Mouse (Mus musculus): ENCODE measurements around the gene Pigf.
"Not testable (repeated sequence)": the region's sequence is repeated elsewhere in the genome, so short reads cannot be mapped to it uniquely, and the experiment has no call there.

The Pigf gene

DNA sequence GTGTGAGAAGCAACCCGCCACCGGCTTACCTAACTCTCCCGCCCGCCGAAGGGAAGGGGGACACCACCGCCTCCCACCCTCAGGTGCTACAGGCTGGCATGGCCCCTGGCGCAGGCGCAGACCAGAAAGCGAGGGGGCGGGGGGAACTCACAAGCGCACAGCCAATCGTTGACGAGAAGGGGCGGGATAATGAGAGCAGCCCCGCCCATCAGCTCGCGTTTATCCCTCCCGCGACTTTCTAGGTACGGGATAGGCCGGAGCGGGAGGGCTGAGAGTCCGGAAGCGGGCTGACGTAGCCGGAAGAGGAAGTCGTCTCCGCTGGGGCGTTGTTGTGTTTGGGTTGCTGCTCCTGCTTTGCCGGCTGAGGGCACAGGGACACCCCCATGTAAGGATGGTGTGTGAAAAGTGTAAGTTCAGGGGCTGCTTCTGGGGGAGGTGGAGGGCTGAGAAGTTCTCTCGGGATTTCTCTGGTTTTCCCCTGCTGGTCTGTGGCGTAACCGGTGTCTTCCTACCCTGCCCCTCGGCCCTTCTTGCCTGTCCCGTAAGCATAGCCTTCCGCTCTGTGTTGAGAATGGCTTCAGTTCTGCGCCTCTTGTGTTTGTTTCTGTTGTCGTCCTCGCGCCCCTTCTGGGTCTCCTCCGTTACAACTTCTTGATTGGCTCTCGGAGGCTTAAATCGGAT, at the start of gene Pigf, which contains the start of gene Cript:
Gene Pigf (minus strand): TSS at position 138 of the 681 bp plus-strand sequence.
Gene Cript (plus strand): TSS at position 282 of the 681 bp plus-strand sequence.
- in situ Hi-C loops (cut with MseI, MboI), result no loop called here

DNA sequence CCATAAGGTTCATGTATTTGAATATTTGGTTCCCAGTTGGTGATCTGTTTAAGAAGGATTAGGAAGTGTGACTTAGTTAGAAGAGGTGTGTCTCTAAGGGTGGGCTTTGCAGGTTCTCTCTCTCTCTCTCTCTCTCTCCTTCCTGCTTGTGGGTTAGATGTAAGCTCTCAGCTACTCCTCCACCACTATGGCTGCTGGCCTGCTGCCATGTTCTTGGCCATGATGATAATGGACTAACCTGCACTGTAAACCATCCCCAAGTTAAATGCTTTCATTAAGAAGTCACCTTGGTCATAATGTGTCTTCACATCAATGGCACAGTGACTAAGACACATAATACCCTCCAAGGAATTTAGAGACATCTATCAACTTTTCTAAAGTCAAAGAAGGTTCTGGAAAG, 48.3 kb upstream of the Pigf start:
- in situ Hi-C loops (cut with MseI, MboI), result no loop called here

DNA sequence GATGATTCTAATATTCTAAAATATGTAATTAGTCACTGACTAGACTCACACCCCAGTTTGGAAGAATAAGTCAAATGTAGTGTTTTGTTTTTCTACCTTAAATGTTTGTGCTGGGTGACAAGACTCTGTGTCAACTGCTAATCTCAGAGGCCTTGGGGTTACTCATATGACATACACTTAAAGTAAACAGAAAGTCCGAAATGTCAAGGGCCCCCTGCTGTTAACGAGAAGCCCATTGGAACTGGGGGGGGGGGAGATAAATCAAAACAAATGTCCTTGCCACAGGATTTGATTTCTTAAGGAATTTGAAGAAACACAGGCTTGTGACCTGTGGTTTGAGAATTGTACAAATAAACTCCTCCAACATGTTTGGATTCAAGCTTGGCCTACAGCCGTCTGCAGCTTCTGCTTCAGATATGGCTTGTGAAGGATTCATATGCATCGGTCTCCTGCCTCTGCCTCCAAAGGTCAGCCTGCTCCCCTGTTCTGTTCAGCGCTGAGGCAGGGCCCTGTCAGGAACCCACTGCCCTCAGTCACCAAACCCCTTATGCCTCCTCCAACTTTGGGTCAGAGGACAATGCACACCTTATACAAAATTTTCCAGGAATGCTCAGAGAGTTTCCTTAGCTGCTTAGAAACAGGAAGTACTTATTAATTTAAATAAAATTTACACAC, 47.7 kb upstream of the Pigf start:
- in situ Hi-C loops (cut with MseI, MboI), result no loop called here

DNA sequence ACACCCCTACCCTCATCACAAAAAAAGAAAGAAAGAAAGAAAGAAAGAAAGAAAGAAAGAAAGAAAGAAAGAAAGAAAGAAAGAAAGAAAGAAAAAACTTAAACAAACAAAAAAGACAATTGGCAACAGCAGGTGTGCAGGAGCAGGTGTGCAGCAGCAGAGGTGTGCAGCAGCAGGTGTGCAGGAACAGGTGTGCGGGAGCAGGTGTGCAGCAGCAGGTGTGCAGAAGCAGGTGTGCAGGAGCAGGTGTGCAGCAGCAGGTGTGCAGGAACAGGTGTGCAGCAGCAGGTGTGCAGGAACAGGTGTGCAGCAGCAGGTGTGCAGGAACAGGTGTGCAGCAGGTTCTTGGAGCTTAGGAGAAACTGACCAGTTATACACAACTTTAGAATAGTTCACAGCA, 47.0 kb upstream of the Pigf start:
- in situ Hi-C loops (cut with MseI, MboI), result not testable (repeated sequence)

DNA sequence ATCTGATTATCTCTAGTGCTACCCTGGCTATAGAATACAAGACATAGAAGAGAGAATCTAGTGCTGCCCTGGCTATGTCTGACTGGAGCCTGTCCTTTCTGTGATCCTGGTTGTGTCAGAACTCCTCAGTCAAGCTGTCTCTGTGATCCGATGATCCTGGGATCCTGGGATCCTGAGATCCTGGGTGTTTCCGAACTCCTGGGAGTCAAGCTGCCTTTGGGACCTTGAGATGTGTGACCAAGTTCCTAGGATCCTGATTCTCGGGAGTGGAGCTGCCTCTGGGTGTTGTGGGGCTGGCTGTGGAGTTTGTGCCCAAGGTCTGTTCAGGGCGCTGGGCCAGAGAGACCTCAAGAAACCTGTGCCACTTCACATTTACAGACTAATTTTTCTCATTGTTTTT, 43.8 kb upstream of the Pigf start:
- in situ Hi-C loops (cut with MseI, MboI), result no loop called here

DNA sequence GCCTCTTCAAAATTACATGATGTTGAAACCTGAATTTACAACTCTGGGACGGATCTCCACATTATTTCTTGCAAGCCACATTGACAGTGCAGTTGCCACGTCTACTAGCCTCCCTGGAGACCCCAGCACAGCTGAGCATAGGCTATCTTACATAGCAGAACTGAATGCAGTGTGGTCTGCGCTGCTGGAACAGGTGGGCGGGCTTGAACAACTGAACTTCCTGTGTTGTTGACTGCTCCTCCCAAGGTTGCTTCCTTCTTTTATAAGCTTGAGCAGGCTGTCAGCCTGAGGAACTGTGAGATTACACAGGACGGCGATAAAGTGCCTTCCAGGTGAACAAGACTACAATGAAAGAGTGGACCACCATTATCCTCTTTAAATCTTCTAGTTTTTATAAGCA, 38.8 kb upstream of the Pigf start:
- in situ Hi-C loops (cut with MseI, MboI), result no loop called here

DNA sequence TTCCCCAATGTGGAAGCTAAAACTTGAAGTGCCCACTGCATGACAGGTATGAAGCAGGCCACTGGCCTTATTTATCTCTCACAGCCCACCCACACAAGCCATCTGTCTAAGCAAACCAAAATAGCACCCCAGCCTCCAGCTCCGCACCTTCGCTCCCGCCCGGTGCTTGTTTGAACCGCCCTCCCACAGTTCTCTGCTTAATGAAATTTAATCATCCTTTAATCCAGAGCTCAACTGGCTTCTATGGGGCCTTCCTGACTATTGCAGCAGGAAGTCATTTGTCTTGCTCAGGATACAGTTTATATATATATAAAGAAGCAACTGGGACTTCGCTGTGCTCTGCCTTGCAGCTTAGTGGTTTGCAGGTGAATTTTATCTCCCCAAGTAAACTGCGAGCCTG, 38.3 kb upstream of the Pigf start:
- in situ Hi-C loops (cut with MseI, MboI), result no loop called here

DNA sequence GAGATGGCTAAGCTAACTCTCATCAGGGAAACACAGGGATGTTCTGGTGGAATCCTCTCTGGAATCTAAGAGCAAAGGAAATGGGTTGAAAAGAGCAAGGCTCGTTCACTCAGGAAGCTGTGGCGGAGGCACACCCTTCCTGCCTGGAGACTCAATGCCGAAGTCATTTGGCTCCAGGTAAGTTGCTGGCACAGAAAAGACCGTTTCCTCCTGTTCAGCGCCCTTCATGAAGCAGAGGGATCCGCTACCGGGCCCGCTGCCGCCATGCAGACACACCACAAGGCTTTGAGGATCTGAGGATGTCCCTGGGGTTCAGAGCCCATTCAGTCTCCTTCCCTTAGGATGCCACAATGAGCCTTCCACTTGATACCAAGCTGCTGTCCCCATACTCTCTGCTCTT, 37.4 kb upstream of the Pigf start:
- in situ Hi-C loops (cut with MseI, MboI), result no loop called here

DNA sequence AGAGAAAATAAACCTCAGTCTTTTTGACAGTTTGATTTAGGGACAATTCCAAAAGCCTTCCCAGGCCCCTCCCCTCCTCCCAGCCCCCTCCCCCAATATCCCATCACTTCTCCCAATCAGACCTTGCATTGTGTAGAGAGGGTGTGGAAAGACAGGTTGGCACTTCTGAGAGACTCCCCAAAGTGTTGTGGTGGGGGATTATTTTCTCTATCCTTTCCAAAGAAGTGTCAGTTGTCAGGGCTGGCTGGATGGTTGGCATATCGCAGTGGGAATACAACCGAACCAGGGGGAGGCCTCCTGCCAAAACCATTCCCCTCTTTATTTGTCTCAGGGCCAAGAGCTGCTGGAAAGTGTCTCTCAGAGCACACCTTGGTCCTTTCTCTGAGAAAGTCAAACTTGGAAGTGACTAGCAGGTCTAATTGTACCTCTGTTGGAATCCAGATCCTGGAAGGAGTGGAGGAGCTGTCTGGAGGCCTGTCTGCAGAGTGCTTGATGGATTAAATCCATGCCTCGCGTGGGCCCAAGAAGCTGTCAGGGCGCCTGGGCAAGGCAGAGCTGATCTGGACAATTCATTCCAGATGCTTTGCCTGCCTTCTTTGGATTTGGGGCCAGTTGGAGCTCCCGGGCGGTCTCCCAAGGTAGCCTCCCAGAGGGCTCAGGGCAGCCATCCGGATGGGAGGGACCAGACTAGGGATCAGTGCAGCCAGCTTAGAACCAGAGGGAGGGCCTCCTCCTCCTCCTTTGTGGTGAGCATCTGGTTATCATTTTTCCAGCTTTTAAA, 32.5 kb upstream of the Pigf start:
- in situ Hi-C loops (cut with MseI, MboI), result loop anchor here in 1 of 2 experiments (10.0 kb wide), 1 partner anchor 167 kb away; no protein-coding TSS in a partner anchor

DNA sequence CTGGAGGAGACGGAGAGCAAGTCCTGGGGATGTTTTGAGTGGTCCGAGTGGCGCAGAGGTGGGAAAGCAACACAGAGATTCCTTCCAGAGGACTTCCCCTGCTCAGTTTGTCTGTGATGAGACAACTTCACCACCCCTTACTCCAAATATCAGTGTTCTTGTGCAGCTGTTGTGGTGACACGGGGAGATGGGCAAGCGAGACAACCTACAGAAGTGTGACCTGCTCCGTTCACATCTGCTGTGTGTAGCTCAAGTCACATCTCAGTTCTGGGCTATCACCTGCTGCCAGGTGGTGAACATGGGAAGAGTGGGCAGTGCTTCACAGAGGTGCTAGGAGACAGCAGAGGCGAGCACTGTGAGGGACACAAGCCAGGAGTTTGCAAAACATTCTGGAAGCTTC, 31.6 kb upstream of the Pigf start:
- in situ Hi-C loops (cut with MseI, MboI), result loop anchor here in 1 of 2 experiments (10.0 kb wide), 1 partner anchor 168 kb away; no protein-coding TSS in a partner anchor

DNA sequence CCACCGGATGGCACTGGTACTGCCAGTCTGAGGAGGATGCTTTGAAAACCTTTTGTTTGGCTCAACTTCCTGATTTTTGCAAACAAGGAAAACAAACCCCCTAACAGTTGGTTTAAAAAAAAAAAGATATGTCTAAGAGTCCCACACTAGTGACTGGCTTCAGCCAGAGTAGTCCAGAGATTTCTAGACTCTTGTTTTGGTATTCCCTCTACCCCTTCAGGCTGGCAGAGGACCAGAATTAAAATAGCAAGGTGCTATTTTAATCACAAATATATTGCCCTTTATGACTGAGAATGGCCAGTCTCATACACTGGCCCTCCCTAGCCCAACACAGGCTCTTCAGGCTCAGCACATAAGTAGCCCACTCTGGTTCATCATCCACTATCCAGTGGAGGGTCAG, 30.5 kb upstream of the Pigf start:
- in situ Hi-C loops (cut with MseI, MboI), result loop anchor here in 1 of 2 experiments (10.0 kb wide), 1 partner anchor 169 kb away; no protein-coding TSS in a partner anchor

DNA sequence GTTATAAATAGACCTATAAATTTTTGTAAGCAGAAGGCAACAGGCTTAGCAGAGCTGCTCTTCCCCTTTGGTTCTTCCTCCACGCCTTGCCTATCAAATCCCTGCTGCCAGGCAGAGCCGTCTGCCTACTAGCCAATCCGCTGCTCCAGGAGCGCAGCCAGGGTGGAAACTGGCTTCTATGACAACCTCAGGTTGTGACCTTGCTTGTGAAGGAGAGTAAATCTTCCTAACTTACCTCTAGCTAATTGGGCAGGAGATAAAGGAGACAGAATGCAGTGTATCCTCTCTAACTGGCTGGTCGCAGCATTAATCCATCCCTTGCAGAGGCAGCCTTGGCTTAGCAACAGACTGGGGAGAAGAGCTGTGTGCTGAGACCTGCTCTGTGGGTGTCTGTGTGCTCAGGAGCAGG, 29.8 kb upstream of the Pigf start:
- in situ Hi-C loops (cut with MseI, MboI), result loop anchor here in 1 of 2 experiments (10.0 kb wide), 1 partner anchor 170 kb away; no protein-coding TSS in a partner anchor

DNA sequence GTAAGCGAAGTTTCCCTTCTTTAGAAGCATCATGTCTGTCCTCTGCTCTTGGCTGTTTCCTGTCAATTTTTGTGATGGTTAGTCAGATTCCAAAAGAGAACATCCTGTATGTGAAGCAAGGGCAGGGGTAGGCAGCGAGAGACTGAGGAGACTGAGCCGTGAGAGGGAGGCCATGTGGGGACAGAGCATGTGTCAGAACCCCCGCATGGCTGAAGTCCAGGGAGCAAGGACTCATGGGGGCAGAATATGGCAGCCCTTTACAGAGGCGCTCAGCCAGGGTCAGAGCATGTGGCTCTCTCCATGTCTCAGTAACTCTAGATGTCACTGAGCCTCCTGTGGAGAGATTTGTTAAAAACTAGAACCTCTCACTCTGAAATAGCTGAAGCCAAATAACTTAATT, 28.7 kb upstream of the Pigf start:
- in situ Hi-C loops (cut with MseI, MboI), result loop anchor here in 1 of 2 experiments (10.0 kb wide), 1 partner anchor 171 kb away; no protein-coding TSS in a partner anchor

DNA sequence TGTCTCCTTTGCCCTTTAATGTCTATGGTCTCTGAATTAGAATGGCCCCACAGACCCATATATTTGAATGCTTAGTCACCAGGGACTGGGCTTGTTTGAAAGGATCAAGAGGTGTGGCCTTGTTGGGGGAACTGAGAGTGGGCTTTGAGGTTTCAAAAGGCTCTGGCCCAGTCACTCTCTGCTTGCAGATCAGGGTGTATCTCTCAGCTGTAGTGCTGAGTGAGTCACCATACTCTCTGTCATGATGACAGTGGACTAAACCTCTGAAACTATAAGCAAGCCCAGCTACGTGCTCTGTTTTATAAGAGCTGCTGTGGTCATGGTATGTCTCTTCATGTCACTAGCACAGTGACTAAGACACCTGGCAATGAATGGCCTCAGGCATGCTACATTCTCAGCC, 27.2 kb upstream of the Pigf start:
- in situ Hi-C loops (cut with MseI, MboI), result loop anchor here in 1 of 2 experiments (10.0 kb wide), 1 partner anchor 172 kb away; no protein-coding TSS in a partner anchor

DNA sequence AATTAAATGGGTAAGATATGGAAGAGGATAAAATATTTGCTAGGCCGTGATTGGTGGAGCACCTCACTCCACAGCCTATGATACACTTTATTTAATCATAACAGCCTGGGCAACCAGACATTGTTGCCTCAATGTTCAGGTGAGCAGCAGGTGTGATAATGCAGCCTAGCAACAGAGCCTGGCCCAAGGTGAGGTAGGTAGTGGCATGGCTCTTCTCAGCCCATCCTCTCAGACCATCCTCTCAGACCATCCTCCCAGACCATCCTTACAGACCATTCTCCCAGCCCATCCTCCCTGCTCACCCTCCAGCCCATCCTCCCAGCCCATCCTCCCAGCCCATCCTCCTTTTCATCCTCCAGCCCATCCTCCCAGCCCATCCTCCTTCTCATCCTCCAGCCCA, 26.4 kb upstream of the Pigf start:
- in situ Hi-C loops (cut with MseI, MboI), result loop anchor here in 1 of 2 experiments (10.0 kb wide), 1 partner anchor 173 kb away; no protein-coding TSS in a partner anchor

DNA sequence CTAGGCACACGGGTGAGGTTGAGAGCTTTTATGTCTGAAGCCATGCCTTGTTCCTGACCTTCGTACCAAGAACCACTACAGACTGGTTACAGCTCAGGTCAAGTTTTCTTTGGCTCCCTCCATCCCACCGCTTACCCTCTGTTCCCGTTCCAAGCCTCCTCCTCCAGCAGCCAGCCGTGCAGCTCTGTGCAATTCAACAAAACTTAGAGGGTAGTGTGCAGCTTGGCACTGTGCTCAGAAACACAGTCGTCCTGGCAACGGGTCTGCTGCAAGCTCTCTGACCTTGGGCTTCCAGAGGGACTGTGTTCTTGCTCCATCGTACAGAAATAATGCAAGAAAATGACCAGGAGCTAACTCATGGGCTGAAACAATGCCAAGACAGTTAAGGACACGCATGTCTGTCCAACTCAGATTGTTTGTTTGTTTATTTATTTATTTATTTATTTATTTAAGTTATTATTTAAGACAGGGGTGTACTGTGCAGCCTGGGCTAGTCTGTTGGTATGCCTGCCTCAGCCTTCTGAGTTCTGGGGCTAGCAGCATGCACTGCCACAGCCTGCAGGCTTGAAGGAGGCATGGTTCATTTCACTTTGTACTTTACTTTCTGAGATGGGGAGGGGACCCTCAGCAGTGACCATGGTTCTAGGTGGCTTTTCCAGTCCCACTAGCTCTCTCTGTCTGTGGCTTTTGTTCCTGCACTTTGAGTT, 25.4 kb upstream of the Pigf start:
- in situ Hi-C loops (cut with MseI, MboI), result loop anchor here in 1 of 2 experiments (10.0 kb wide), 1 partner anchor 174 kb away; no protein-coding TSS in a partner anchor

DNA sequence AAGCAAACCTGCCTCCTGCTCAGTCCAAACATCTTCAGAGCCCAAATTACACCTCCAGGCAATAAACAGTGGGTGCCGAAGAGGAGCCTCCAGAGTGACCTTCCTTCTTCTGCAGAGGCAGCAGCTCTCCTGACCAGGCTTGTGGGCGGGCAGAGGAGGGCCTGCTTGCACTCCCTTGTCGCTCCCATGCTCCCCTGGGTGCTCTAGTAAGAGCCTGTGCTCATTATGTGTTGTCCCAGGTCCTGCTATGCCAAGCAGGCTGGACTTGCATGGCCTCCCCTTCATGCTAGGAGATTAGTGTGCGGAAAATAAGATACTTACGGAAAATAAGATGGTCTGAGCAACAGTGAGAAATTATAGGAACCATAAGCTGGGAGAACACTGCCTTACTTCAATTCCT, 24.5 kb upstream of the Pigf start:
- in situ Hi-C loops (cut with MseI, MboI), result loop anchor here (5.0 to 10.0 kb wide), 3 partner anchors 175 to 203 kb away; no protein-coding TSS in a partner anchor

DNA sequence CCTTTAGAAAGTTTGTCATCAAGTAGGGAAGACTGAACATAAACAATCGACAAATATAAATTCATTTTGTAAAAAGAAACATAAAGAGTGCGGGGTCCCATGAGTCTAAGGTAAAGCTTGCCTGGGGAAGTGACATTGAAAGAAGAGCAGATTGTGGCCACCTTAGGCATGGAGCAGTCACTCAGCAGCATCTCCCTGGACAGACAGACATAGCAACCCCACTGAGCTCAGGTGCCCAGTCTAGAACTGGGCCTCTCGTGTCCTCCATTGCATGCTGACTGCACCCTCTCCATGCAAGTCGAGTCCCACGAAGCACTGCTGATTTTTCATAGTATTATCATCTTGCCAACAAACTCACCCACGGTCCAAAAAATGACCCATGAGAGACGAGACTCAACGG, 19.6 kb upstream of the Pigf start:
- in situ Hi-C loops (cut with MseI, MboI), result loop anchor here (5.0 kb wide), 2 partner anchors 203 to 208 kb away; no protein-coding TSS in a partner anchor

DNA sequence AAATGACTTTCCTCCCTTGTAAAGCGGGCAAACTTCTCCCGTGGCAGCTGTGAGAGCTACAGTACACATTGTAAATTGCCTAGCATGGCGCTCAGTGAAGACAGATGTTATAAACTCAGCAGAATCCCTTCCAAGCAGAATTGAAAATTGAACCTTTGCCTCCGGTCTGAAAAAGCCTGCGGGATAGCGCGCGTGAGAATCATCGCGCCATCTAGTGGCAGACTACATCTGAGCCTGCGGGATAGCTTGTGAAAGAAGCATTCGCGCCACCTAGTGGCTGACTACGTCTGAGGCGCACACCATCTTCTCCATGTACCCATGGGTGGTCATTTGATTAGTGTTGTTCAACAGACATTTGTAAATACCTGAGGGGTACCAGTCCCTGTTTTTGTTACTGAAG, 19.2 kb upstream of the Pigf start:
- in situ Hi-C loops (cut with MseI, MboI), result no loop called here

DNA sequence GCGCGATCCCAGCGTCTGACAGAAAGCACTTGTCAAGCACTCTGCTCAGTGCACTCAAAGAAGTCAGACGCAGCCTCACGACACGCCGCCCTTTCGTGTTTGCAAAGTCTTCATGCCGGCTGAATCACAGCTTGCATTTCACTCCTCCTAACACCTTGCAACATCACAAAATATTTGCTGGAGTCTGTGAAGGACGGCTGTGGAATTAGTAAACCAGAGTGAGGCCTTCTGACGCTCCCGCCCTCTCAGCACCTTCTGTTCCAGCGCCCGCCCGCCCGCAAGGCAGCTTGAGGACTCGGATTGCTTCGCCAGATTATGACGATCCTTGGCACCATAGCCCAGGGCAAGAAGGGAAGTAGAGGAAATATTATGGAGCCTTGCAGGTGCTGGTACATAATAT, 16.5 kb upstream of the Pigf start:
- in situ Hi-C loops (cut with MseI, MboI), result no loop called here

DNA sequence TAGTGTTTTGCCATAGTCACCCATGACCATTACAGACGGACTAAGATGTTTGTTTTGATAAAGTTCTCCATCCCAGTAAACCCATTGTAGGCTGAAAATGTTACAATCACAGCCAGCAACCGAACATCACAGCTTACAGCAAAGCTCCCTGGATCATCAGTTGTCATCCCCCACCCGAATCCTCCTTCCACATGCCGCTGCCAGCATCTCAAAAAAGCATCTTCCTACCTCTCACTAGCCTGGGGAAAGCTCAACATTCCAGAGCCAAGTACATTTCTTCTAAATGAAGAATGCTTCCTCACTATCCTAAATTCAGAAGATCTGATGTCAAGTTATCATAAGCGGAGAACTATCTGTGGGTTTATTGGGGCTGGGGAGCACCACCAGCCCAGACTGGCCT, 13.3 kb upstream of the Pigf start:
- in situ Hi-C loops (cut with MseI, MboI), result no loop called here

Measured in mouse trophoblast stem cell (cell line).